Mouse (Mus musculus) thymus, adult 2 months (tissue): ENCODE measurements around the gene Taar7a. TPM values are rescaled to one million over a fixed set of nuclear protein-coding genes. Genes with fewer than 3 reads are reported as not detected.

Experiments used
- DNase-seq: peaks from one replicate; pipeline ENCODE4 v3.0.0; 2021
- H3K27ac ChIP-seq: fragments of 200-500 bp; 2 replicates; pipeline ENCODE4 v1.5.1; 2012; ENCODE audit warnings: low read length, control low read depth; ENCODE audit not compliant: control insufficient read depth, insufficient read depth
- H3K27me3 ChIP-seq: fragments of 200-500 bp; 2 replicates; pipeline ENCODE4 v1.6.1; 2012; ENCODE audit warnings: mild to moderate bottlenecking, low read length, moderate library complexity, mixed read lengths; ENCODE audit not compliant: control insufficient read depth, insufficient read depth
- H3K36me3 ChIP-seq: fragments of 200-500 bp; 2 replicates; pipeline ENCODE4 v1.6.1; 2012; ENCODE audit warnings: mild to moderate bottlenecking, low read length, moderate library complexity; ENCODE audit not compliant: control insufficient read depth, insufficient read depth
- H3K4me1 ChIP-seq: fragments of 200-500 bp; replicated peaks from 2 replicates; pipeline ENCODE4 v1.6.1; 2012; ENCODE audit warnings: low read length; ENCODE audit not compliant: control insufficient read depth, insufficient read depth
- H3K4me3 ChIP-seq: fragments of 200-500 bp; 2 replicates; pipeline ENCODE4 v1.5.1; 2012; ENCODE audit warnings: mild to moderate bottlenecking, low read length, control low read depth, moderate library complexity; ENCODE audit not compliant: control insufficient read depth, insufficient read depth
- CTCF ChIP-seq: fragments of 200-500 bp; IDR thresholded peaks from 2 replicates; pipeline ENCODE4 v1.5.1; 2012; ENCODE audit warnings: mild to moderate bottlenecking, control low read depth, low read length, moderate library complexity, borderline replicate concordance; ENCODE audit not compliant: control insufficient read depth, poor library complexity, insufficient read depth; ENCODE audit errors: extremely low read depth
- POLR2A ChIP-seq: fragments of 200-500 bp; IDR thresholded peaks from 2 replicates; pipeline ENCODE4 v1.6.1; 2012; ENCODE audit warnings: mild to moderate bottlenecking, low read length, control low read depth, moderate library complexity; ENCODE audit not compliant: control insufficient read depth, poor library complexity, insufficient read depth; ENCODE audit errors: extremely low read depth
- WGBS: fragments of 180-500 bp; shearing (Covaris S2); methylation state at CpG from one replicate; pipeline ENCODE4 v1.1.7; 2018; 5-methylcytosine and 5-hydroxymethylcytosine counted together
- polyA plus RNA-seq: library from polyadenylated mRNA; depleted of rRNA; stranded (reverse); fragments of >200 nt; gene quantifications from 2 replicates; pipeline ENCODE4 v1.2.3, GENCODE M21; 2012; rRNA removed

The Taar7a gene
- polyA plus RNA-seq: not detected in 2 replicates

DNA sequence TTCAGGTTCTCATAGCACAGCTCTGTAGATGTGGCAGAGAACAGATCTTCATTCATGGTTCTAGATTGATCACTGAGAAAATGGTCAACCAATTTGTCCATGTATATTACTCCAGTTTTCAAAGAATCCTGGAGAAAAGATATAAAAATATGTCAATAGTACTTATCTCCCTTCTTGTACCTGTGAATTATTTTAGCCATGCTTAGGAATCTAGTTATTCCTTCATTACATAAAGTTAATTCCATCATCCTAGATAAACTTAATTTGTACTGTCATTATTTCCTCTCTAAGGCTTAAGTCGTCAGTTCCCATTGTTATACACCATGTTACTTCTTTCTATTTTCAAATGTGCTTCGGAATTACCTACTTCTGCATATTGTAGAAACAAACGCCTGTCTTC, at the start of gene Taar7a:
Gene Taar7a (minus strand): TSS at position 101 of the 400 bp plus-strand sequence.
- no peaks in the 10 kb centered on the region for H3K4me1 ChIP-seq
- 93% methylated on average over 3 of the region's 3 CpGs for WGBS
- no peak within 1 kb of the TSS for H3K27ac ChIP-seq
- H3K27me3 ChIP-seq: no peaks in the 10 kb centered on the region
- H3K4me3 ChIP-seq: no peak within 1 kb of the TSS
- H3K36me3 ChIP-seq: no peaks in the 10 kb centered on the region
- DNase-seq: no peak
- no peak for TF ChIP-seq CTCF
- TF ChIP-seq POLR2A: no peak

DNA sequence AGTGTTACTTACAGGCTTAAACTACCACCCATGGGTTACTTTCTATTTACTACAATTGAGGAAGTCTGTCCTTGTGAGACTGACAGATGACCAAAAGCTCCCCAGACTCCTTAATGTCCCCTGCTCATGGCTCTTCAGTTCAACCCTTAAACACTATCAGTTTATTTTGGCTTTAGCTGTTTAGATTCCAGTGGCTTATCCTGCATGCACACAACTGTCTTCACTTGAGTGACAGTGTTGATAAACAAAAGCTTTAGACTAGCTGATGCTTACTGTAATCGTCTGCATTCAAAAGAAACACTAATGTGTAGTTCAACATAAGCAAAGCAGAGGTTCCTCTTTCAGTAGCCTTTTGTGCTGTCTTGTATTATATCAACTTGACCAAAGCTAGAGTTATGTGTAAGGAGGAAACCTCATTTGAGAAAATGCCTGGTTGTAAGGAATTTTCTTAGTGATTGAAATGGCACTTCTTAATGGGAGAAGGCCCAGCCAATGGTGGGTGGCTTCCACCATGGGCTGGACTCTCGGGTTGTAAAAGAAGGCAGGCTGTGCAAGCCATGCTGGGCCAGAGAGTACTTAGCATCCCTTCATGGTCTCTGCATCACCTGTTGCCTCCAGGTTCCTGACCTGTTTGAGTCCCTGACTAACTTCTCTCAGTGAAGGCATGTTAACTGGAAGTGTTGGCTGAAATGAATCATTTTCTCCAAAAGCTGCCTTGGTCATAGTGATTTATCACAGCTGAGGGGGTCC, 47.0 kb upstream of the Taar7a start:
- no peaks in the 10 kb centered on the region for H3K4me1 ChIP-seq
- 77% methylated on average over 2 of the region's 2 CpGs for WGBS
- TF ChIP-seq POLR2A (no peak), CTCF (no peak)
- no peak for DNase-seq
- H3K27me3 ChIP-seq: no peaks in the 10 kb centered on the region
- no peaks in the 10 kb centered on the region for H3K36me3 ChIP-seq
- H3K4me3 ChIP-seq: no peak overlapping the region
- H3K27ac ChIP-seq: no peak overlapping the region

DNA sequence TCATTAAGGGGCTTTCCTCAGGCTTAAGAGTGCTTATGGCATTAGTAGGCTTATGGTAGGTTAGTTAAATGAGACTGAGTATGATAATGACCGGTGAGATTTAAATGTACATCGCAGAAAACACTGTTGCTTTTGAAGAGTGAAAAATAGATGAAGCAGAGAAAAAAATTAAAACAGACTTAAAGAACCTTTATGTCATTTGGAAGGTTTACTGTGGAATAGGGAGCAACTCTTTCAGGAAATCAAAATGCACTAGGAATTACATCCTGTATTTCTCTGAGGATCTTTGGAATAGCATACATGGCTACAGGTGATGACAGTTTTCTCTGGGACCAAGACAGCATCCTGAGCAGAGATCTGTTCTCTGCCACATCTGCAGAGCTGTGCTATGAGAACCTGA, 44.0 kb upstream of the Taar7a start, which contains the start of gene Taar7e:
Gene Taar7e (plus strand): TSS at position 301 of the 400 bp plus-strand sequence.
- no peak for DNase-seq
- no peak within 1 kb of the TSS for H3K27ac ChIP-seq
- WGBS: 95% methylated on average over 2 of the region's 2 CpGs
- no peaks in the 10 kb centered on the region for H3K36me3 ChIP-seq
- H3K27me3 ChIP-seq: no peaks in the 10 kb centered on the region
- H3K4me1 ChIP-seq: no peaks in the 10 kb centered on the region
- H3K4me3 ChIP-seq: no peak within 1 kb of the TSS
- TF ChIP-seq CTCF (no peak), POLR2A (no peak)

DNA sequence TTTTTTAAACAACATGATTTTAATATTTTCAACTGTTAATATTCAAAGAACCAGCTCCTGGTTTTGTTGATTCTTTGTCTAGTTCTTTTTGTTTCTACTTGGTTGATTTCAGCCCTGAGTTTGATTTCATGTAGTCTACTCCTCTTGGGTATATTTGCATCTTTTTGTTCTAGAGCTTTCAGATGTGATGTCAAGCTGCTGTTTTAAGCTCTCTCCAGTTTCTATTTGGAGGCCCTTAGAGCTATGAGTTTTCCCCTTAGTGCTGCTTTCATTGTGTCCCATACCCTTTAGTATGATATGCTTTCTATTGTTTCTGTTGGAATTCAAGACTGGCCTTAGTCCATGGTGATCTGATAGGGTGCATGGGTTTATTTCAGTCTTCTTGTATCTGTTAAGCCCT, 38.1 kb upstream of the Taar7a start:
- TF ChIP-seq POLR2A (no peak), CTCF (no peak)
- no peak for DNase-seq
- H3K27ac ChIP-seq: no peak overlapping the region
- no peaks in the 10 kb centered on the region for H3K4me1 ChIP-seq
- H3K4me3 ChIP-seq: no peak overlapping the region
- no peaks in the 10 kb centered on the region for H3K36me3 ChIP-seq
- H3K27me3 ChIP-seq: no peaks in the 10 kb centered on the region

DNA sequence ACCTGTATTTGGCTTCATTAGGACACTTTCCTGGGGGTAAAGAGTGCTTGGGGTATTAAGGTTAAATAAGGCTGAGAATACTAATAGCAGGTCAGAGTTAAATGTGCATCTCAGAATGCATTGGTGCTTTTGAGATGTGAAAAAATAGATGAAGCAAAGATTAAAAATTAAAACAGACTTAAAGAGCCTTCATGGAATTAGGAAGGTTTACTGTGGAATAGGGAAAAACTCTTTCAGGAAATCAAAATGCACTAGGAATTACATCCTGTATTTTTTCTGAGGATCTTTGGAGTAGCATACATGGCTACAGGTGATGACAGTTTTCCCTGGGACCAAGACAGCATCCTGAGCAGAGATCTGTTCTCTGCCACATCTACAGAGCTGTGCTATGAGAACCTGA, 33.6 kb upstream of the Taar7a start, which contains the start of gene Taar7d:
Gene Taar7d (plus strand): TSS at position 301 of the 400 bp plus-strand sequence.
- no peak for DNase-seq
- H3K4me3 ChIP-seq: no peak within 1 kb of the TSS
- TF ChIP-seq CTCF (no peak), POLR2A (no peak)
- no peaks in the 10 kb centered on the region for H3K27me3 ChIP-seq
- H3K4me1 ChIP-seq: no peaks in the 10 kb centered on the region
- no peaks in the 10 kb centered on the region for H3K36me3 ChIP-seq
- H3K27ac ChIP-seq: no peak within 1 kb of the TSS

DNA sequence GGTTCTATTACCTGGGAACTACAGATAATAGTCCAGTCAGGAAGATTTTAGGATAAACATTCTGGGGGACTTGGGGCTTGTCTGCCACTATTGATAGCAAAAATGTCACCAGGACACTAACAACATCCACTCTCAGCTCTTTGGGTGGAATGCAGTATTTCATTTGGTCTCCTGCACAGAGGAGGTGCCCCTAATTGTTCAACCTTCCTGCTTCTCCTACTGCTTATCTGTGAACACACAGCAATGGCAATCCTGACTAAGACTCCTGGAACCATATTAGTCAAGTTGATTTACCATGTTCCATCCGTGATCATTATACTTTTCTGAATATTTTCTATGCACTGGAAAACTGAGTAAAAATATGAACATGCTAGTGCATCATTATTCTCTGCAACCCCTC, 14.9 kb upstream of the Taar7a start:
- Histone ChIP-seq H3K27me3 (no peaks in the 10 kb centered on the region), H3K4me1 (no peaks in the 10 kb centered on the region), H3K36me3 (no peaks in the 10 kb centered on the region), H3K27ac (no peak overlapping the region), H3K4me3 (no peak overlapping the region)
- TF ChIP-seq CTCF (no peak), POLR2A (no peak)
- WGBS: 96% methylated on average over 1 of the region's 1 CpGs
- DNase-seq: no peak

DNA sequence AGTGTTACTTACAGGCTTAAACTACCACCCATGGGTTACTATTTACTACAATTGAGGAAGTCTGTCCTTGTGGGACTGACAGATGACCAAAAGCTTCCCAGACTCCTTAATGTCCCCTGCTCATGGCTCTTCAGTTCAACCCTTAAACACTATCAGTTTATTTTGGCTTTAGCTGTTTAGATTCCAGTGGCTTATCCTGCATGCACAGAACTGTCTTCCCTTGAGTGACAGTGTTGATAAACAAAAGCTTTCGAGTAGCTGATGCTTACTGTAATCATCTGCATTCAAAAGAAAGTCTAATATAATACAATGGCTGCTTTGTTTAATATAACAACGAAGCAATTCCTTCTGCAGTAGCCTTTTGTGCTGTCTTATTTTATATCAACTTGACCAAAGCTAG, 13.8 kb upstream of the Taar7a start:
- 78% methylated on average over 2 of the region's 2 CpGs for WGBS
- TF ChIP-seq POLR2A (no peak), CTCF (no peak)
- H3K36me3 ChIP-seq: no peaks in the 10 kb centered on the region
- no peak overlapping the region for H3K4me3 ChIP-seq
- no peak overlapping the region for H3K27ac ChIP-seq
- H3K4me1 ChIP-seq: no peaks in the 10 kb centered on the region
- no peak for DNase-seq
- H3K27me3 ChIP-seq: no peaks in the 10 kb centered on the region
